Mouse (Mus musculus): ENCODE data around the gene Gm42906.
A peak's percentile ranks its signal among the peaks of the same experiment; 100 is the strongest.

The Gm42906 gene

DNA sequence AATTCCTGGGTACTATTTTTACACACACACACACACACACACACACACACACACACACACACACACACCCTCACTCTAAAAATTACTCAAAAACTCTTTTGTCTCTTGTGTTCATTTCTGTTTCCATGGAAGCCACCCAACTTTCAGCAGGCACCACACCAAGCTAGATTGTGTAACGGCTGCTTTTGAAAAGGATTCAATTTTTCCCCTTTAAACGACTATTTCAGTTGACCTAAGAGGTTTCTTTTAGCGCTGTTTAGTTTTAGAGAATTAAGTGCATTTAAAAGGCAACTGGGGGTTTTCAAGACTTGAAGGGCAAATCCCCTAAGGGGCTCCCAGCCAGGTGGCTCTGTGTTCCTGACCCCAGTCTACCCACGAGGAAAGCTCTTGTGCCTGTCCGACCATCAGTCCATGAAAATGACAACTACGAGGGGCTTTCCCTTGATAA is 317.5 kb downstream of the Gm42906 start:
- peak; percentile 67 for DNase-seq (ENCODE audit: low read depth, low spot score)

DNA sequence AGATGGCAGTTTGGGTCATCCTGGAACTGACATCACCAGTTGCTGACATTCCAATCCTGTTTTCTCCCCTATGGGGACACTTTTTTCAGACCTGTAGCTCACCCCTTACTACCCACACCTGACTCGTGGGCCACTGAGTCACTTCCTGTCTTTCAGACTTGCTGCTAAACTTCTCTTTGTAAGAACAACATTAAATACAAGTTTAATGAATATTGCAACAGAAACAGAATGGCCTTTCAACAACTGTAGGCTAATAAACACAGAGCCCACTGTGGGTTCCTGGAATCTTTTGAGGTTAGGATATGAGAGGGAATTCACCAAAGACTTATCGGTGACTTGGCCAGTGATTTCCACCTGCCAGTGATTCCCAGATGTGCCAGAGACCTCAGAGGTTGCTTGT is 318.1 kb downstream of the Gm42906 start:
- DNase-seq (ENCODE audit: low read depth, low spot score): peak; percentile 28

DNA sequence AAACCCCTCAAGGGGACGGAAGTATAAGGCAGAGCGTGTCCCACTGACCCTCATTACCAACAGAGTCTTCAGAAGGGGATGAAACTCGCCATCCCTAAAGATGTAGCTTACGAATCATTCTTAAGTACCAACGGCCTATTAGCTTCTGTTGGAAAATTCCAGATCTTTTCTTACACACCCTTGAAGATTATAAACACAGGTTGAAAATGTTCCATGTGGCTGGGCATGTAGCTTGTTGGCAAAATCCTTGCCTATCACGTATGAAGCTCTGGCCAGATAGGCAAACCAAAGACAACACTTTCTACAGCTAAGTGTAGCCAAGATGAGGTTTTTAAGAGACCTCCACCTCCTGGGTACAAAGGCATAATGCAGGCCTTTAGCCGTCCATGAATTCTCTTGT is 319.0 kb downstream of the Gm42906 start:
- DNase-seq (ENCODE audit: low read depth, low spot score): no peak

DNA sequence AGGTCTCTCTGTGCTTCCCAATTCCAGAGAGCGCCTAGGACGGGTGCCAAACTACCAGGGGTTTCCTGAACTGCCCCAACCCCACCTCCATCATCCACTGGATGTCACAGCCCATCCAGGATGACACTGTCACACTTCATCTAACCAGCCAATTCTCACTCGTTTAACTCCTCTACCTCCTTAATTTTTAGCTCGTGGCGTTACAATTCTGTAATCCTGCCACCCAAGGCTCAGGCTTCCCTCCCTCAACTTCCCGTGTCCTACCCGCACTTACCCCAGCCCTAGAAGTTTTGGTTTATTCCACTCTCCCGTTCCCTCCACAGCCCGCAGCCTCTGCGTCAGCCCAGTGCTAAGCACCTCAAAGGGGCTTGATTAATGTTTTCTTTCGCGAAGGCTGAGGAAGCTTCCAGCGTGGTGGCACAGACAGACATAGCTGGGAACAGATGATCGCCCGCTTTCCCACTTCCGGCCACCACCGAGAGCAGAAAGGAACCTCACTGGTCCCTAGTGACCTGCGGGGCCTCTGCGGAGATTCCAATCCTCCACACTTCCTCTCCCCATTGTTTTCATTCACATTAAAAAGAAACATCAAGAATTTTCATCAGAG is 319.6 kb downstream of the Gm42906 start:
- DNase-seq (ENCODE audit: low read depth, low spot score): no peak

DNA sequence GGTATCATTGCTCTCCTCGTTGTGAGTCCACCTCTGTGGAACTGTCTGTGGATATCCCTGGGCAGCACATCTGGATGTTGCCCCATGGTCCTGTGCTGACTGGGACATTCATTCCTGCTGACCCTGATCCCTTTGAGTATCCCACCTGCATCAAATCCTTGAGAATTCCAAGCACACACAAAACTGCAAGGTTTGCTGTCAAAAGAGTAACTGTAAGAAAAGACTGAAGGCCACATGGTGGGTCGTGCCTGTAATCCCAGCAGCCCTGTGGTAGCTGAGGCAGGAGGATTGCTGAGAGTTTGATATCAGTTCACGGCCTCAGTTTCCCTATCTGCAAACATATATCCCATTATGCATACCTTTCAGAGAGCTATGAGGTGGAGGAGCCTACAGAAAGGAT is 321.1 kb downstream of the Gm42906 start:
- DNase-seq (ENCODE audit: low read depth, low spot score): no peak

DNA sequence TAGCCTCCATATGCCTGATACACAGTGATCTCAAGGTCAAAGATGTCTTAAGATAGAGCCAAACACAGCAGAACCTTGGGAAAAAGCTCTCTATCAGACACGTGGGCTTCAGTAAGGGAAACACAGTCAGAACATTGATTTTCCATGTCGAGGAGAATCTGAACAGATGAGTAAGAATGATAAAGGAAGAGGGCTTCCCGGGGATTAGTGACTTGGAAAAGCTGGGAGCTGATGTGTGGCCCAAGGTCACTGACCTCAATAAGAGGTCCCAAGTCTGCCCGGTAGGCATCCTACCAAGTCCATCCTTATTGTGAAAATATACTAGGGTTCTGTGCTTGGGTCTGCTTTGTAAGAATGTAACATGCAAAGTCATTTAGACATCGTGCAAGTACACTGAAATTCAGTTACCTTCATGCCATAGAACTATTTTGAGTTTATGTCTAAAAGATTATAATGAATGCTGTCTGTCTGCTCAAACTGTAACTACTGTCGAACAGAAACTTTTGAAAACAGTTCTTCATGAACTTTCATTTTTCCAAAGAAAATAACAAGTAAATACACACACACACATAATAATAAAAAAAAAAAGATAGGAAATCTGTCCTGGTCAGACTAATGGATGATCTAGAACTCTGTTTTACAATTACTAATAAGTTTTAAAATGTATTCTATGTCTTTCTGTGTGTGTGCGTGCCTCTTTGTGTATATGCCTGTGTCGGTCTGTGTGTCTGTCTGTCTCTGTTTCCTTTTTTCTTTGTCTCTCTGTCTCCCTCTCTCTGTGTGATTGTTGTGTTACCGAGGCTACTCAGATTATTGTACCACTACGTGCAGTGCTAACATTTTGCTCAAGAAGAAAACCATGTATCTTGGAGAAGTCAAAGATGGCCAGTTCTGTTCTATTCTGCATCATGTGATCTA is 322.6 kb downstream of the Gm42906 start:
- DNase-seq (ENCODE audit: low read depth, low spot score): no peak

DNA sequence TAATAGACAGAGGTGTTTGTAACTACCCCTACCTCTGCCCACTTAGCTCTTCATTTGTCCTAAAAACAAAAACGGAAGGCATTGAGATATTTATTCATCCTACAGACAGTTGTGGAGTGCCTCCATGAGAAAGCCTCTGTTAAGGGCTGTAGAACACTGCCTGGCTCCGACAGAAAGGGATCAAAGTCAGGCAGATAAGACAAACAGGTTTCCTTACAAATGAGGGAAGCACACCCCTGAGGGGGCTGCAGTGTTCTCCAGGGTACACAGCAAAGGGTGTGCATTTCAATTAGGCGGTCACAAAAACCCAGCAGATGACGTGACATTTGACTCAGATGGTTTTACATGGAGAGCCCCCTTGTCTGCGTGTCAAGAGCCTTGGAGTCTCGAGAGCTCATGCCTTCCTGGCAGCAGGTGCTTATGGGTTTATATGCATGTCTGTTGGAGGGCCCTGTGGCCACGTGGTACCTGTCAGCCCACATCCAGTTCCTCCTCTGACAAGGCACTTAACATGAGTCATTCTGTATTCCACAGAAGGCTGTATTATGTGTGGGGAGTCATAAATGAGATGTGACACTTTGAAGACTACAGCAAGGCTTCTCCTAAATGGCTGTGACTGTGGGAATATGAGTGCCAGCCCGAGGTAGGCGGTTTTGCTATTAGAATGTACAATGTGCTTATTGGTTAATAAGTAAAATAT is 323.5 kb downstream of the Gm42906 start:
- DNase-seq (ENCODE audit: low read depth, low spot score): no peak

DNA sequence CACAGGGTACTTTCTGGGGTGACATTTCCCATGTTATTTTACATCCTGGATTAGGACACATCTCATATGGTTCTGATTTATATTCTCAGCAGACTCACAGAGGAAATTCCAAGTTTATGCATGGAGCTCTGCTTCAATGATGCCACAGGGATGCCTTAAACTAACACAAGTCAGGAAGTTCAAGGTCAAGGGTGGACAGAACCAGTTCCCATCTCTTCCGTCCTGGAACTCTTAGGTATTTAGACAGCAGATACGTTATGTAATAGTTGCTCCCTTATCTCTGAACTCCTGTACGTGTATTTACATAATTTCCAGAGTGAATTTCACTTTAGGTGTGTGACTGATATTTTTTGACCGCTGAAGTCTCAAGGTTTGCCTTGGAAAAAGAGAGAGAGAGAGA is 324.7 kb downstream of the Gm42906 start:
- no peak for DNase-seq (ENCODE audit: low read depth, low spot score)

DNA sequence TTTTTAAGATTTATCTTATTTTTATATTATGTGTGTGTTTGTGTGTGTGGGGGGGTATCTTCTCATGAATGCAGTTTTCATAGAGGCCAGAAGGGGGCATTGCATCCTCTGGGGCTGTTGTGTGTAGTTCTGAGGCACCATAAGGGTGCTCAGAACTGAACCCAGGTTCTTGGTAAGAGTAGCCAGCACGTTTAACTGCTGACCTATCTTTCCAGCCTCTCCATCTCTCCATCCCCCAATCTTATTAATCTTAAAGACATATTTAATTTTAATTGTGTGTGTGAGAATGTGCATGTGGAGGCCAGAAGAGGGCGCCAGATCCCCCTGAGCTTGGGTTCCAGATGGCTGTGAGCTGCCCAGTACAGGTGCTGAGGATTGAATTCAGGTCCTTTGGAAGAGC is 325.7 kb downstream of the Gm42906 start:
- peak; percentile 59 for DNase-seq (ENCODE audit: low read depth, low spot score)

DNA sequence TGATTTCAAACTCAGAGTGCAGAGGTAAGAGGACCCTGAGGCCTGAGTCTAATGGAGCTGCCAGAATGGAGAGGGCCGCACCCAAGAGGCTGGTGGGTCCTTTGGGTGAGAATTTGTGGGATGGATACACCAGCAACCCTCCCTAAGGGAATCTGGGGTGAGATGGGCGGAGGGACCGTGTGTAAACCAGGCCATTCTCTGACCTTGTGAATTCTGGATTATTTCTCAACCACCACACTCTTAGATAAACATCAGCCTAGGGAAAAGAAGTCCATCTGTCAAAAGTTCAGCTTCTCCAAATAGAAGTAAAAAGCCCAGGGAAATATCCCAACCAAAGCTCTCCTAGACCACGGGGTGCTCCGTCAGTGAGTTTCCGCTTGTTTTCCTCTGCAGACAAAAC is 332.0 kb downstream of the Gm42906 start:
- DNase-seq (ENCODE audit: low read depth, low spot score): no peak

DNA sequence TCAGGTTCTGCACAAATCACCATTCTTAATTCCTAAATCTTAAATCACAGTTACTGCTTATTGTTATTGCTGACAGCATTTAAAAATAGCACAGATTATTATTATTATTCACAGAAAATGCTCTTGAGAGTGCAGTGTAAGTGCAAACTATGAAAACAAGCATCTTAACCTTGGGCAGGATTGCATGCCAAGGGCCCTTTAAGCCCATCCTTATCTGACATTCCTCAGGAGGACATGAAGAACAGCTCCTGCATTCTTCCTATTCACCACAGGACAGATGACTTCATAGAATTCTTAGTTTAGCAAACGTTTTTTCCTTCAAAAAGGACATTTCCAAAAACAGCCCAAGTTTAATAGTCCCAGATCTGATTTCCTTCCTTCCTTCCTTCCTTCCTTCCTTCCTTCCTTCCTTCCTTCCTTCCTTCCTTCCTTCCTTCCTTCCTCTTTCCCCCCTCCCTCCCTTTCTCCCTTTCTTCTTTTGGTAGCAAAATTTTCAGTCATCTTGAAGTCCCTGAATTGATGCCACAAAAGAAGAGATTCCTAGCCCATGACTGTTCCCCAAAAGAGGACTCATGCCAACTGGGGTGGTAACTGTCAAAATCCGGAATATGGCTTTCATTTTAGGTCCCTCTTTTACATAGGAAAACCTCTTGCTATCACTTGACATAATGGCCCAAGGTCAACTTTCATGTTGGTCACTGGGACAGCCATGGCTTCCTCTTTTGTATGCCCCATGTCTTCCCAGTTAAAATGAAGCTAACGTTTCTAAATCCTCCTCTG is 334.9 kb downstream of the Gm42906 start:
- no peak for DNase-seq (ENCODE audit: low read depth, low spot score)

DNA sequence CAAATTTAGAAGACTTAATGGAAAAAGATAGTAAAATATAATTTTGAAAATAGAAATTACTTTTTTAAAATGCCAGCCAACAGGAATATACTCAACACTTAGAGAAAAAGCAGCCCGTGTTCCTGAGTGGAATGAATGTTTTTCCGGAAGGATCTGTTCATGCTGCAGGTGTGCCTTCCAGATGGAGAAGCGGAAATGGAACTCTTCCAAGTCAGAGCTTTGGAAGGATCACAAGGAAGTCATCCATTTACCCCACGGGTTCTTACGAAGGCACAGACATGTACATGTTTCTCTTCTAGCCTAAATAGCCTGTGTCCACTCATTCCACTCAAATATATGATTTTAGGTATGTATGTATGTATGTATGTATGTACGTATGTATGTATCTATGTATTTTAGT is 337.0 kb downstream of the Gm42906 start:
- no peak for DNase-seq (ENCODE audit: low read depth, low spot score)

DNA sequence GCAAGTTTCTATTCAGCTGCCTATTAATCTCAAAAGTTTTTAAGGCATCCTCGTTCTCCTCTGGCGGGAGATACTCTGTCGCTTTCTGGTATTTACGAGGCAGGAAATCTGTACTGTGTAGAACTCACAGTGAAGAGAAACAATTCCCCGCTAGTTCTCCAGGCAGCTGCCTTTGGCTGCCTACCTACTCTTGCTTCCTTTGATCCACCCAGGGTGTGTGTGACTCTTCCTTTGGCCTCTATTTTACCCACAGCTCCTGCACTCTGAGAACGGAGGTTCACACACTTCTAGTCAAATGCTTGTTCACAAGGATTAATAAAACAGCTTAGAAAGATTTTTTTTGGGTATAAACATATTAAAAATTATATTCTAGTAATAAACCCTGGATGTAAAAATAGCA is 338.8 kb downstream of the Gm42906 start:
- no peak for DNase-seq (ENCODE audit: low read depth, low spot score)

DNA sequence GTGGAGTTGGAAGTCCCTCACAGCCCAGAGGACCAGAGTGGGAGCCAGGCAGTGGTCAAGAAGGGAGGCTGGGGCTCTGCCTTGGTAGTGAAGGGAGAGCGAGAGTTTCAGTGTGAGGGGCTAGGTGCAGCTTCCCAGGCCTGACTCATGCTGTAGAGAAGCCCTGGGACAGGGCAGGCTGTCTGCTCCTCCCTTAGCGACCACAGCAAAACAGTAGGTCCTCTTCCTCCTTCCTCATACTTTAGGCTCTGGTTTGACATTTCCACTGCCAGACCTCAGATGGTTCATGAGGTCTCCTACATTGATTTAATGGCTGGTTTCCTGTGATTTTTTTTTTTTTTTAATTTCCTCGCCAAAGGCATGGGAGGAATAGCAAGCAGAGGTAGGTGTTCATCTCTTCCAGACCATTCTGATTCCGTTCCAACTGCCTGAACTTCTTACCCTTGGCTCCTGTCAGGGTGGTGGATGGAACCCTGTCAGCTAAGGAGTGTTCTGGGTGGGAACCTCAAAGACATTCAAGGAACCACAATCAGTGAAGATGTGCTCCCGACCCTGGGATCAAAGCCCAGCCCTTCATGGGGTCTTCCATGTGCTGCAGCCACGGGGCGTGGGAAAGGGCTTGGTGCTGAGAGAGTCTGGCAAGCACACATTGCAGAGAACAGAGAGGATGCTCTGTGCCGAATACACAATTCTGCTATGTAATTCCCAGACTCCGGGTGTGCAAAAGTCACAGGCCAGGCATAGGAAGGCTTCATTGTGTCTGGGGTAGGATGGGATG is 341.3 kb downstream of the Gm42906 start:
- DNase-seq (ENCODE audit: low read depth, low spot score): no peak

DNA sequence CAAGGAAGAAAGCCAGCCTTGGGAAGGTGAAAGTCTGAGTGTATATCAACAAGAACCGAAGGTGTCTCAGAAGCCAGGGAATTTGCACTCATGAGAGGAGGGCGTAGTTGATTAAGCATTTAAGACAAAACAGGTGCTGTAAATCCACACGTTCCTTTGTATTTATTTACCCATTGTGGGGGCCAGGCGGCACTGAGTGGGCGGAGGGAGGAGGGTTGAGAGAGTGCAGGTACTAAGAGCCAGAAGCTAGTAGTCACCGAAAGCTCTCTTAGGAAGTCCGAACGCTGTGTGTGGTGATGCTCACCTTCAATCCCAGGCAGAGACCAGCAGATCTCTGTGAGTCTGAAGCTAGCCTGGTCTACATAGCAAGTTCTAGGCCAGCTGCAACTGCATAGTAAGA is 342.2 kb downstream of the Gm42906 start:
- DNase-seq (ENCODE audit: low read depth, low spot score): no peak

DNA sequence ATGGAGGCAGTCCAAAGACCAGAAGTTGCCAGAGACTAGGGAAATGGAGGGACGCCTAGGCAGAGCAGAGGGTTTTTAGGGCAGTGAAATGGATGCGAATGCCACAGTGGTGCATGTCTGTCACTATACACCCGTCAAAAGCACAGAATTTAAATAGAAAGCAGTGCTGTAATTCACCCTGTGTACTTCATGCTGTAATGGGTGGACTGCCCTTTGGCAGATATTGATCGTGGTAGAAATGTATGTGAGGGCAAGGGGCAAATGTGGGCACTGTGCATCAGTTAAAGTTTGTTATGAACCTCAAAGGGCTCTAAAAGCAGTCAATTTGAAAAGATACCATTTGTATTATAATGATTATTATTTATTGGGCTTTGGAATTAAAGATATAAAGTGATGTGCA is 347.7 kb downstream of the Gm42906 start:
- DNase-seq (ENCODE audit: low read depth, low spot score): no peak

DNA sequence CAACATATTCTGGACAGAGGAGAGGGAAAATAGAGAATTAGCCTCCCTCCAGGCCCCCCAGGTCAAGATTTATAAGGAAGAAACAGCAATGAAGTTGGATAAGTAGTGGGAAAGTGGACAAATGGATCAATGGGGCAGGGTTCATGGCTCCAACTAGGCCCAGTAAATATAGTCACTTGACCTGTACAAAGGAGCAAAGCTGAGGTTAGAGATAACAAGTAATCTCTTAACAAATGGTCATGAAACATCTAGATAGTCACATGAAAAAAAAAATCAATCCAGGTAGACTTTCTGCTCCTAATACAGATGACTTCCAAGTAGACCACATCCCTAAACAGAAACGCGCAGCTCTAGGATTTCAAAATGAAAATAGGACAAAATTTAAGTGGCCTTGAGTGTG is 350.0 kb downstream of the Gm42906 start:
- DNase-seq (ENCODE audit: low read depth, low spot score): no peak

DNA sequence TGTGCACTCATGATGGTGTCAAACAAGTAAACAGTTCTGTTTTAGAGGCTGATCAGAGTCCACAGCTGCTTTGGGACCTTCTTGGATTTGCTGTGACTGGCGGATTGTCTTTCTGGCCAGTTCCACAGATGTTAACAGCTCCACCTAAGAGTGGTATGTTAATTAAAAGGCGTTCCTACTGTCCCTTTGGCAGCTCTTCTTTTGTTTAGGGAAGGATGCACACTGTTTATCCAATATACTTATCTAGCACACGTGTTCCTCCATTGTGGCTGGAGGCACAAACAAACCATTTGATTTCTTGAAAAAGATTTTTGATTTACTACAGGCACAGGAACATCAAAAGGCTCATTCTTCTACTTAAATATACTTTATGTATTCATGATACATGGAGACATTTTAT is 351.0 kb downstream of the Gm42906 start:
- DNase-seq (ENCODE audit: low read depth, low spot score): no peak

DNA sequence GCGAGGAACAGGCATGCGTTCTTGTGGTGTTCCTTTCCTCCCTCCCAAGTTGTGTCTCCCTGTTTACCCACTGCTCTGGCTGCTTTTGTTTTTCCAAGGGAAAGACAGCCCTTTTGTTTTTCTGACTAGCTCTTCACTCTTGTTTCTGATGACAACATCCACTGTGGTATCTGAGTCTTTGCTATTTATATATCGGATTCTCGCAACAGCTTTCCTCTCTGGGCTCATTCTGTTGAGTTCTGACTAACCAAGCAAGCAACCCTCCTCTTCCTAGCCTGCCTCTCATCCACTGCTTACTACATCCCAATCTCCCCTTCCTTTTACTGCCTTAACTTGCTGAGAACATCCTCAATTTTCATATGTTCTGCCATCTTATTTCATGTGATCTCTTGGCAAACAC is 353.7 kb downstream of the Gm42906 start:
- no peak for DNase-seq (ENCODE audit: low read depth, low spot score)

DNA sequence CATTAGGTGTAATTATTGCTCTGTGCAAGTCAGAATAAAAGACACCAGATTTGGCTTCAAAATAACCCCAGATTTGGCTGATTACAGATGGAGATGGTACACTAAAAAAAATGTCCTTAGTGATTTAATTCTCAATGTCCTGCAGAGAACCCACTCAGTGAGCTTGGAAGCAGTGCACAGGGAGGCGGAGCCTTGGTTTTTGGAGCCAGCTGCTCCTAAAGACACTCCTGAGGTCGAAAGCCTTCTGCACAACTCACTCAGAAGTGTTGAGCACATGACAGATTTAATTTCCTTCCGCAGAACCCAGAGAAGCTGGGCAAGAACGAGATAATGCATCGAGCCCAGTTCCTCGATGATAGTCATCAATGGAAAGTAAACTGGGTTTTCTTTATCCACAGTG is 356.5 kb downstream of the Gm42906 start:
- no peak for DNase-seq (ENCODE audit: low read depth, low spot score)

DNA sequence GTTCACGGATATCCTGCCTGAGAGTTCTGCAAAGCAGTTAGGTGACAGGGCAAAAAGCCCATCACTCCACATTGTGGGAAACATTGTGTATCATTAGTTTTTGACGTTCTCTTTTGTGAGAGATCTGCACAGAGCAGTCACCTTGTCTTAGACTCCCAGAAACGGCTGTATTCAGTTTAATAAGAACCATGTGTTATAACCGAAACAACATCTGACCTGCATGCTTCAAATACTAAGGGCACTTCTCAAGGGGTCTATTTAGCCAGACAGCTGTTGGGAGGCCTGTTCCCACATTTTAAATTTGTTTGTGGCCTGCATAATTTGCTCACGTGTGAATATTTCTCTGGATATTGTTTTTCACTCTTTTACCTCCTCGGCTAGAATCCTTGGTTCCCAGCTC is 357.1 kb downstream of the Gm42906 start:
- DNase-seq (ENCODE audit: low read depth, low spot score): no peak
